Mouse (Mus musculus): Measurements from ENCODE around the gene Raph1. TPM values are rescaled to one million over a fixed set of nuclear protein-coding genes. Genes with fewer than 3 reads are reported as not detected.

Raph1 gene
- polyA plus RNA-seq, 1 experiment from 2014 or later, result 25.5 TPM

DNA sequence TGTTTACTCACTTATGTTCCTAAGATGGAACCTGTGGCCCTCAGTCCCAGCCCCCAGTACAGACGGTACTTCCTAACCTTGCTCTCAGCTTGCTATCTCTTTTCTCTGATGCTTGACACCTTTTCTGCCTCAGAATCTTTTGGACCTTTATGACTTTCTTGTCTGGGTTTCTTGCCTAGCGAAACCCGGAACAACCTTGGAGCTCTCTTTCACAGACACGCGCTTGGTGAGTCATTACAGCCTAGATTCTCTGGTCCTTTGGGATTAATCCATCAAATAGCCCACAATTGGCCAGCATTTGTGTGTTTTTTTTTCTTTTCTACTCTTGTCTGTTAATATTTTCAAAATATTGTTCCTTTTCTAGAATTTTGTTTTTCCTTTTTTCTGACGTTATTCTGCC lies 26.2 kb upstream of the Raph1 start:
- no peak overlapping the region for H3K27ac ChIP-seq (replicated peaks)
- H3K27me3 ChIP-seq, result no peaks in the 10 kb centered on the region
- no peak overlapping the region for H3K4me2 ChIP-seq
- peaks cover 5% of the 10 kb centered on the region; the same call in 1 of the 2 replicates for H3K9me3 ChIP-seq
- no peaks in the 10 kb centered on the region for H3K36me3 ChIP-seq
- WGBS, result 93% methylated on average over 6 of the region's 6 CpGs
- H3K4me1 ChIP-seq (replicated peaks), result no peaks in the 10 kb centered on the region
- ATAC-seq (ENCODE audit: low FRiP score, low read depth), result no peak
- H3K4me3 ChIP-seq, result no peak overlapping the region
- H3K9ac ChIP-seq, result no peak overlapping the region

DNA sequence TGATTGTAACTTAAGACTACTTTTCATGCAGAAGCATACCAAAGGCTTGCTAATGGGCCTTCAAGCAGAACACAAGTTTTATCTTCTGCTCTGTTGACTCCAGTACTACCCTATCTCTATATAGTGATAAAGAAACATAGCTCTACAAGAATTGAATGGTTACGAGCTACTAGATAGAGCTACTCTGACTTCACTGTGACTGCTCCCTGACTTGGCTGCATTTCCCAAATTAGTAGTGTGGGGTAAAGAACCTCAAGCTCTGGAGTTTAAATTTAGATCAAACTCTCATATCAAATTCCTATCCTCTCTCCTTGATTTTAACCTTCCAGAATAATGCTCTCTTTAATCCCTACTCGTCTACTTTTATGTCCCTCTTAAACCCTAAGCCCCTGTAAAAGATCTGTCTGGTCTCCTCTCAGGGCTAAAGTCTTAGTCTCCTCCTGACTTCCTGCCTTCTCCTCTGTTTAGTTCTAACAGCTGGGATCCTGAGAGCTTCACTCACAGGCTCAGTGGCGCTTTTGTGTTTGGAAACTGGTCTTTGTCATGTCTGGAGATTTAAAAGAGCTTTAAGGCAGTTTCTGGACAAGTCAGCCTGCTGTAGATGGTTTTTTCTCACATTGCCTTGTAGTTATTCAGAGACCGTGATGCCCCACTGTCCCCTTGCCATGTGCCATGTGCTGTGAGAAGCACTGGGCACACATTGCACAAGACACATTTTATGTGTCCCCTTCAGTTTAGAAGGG lies 22.2 kb upstream of the Raph1 start:
- ATAC-seq (ENCODE audit: low FRiP score, low read depth), result no peak
- H3K27ac ChIP-seq (replicated peaks), result no peak overlapping the region
- 76% methylated on average over 4 of the region's 4 CpGs for WGBS
- no peak overlapping the region for H3K9ac ChIP-seq
- peaks cover 5% of the 10 kb centered on the region; the same call in 1 of the 2 replicates for H3K9me3 ChIP-seq
- no peak overlapping the region for H3K4me2 ChIP-seq
- H3K27me3 ChIP-seq, result no peaks in the 10 kb centered on the region
- H3K36me3 ChIP-seq, result no peaks in the 10 kb centered on the region
- H3K4me1 ChIP-seq (replicated peaks), result no peaks in the 10 kb centered on the region
- no peak overlapping the region for H3K4me3 ChIP-seq

DNA sequence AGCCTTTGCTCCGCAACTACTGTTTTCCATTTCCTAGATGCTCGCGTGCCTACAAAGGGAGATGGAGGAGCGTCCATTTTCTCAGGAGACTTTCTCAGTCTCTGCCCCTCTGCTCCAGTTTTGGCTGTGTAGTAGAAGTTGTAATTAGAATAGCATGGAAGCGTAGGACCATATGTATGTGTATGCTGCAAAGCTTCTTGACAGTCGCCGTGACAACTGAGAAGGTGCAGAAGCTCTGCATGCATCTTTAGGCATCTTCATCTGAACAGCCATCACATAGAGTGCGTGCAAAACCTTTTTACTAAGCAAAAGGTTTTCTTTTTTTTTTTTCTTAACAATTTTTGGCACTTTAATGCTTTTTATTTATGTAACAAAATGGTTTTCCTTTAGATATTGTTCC lies 14.1 kb upstream of the Raph1 start:
- H3K27ac ChIP-seq (replicated peaks), result no peak overlapping the region
- H3K4me3 ChIP-seq, result no peak overlapping the region
- H3K9me3 ChIP-seq, result no peaks in the 10 kb centered on the region
- 83% methylated on average over 8 of the region's 8 CpGs for WGBS
- H3K9ac ChIP-seq, result no peak overlapping the region
- no peaks in the 10 kb centered on the region for H3K36me3 ChIP-seq
- no peaks in the 10 kb centered on the region for H3K27me3 ChIP-seq
- no peak for ATAC-seq (ENCODE audit: low FRiP score, low read depth)
- no peak overlapping the region for H3K4me2 ChIP-seq
- H3K4me1 ChIP-seq (replicated peaks), result no peaks in the 10 kb centered on the region

DNA sequence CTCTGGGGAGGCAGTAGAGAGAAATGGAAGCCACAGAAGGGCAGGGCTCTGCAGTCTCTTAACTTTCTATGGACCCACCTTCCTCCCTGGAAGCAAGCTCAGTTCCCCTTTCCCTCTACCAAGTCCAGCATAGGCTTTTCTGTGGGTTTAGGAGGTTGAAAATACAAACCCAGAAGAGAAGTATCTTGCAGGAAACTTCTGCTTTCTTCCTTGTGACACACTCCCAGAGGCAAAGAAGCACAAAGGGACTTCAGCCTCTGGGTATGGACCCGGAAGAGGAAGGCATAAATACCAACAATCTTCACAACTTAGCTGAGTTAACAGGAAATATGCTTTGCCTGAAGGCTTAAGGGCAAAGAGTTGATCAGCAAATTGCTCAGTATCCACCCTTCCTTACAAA lies 13.0 kb upstream of the Raph1 start:
- Histone ChIP-seq H3K4me1 (replicated peaks) (no peaks in the 10 kb centered on the region), H3K27me3 (no peaks in the 10 kb centered on the region), H3K4me3 (no peak overlapping the region), H3K36me3 (no peaks in the 10 kb centered on the region), H3K9me3 (no peaks in the 10 kb centered on the region), H3K4me2 (no peak overlapping the region), H3K27ac (replicated peaks) (no peak overlapping the region), H3K9ac (no peak overlapping the region)
- WGBS, result 90% methylated on average over 1 of the region's 1 CpGs
- ATAC-seq (ENCODE audit: low FRiP score, low read depth), result no peak

DNA sequence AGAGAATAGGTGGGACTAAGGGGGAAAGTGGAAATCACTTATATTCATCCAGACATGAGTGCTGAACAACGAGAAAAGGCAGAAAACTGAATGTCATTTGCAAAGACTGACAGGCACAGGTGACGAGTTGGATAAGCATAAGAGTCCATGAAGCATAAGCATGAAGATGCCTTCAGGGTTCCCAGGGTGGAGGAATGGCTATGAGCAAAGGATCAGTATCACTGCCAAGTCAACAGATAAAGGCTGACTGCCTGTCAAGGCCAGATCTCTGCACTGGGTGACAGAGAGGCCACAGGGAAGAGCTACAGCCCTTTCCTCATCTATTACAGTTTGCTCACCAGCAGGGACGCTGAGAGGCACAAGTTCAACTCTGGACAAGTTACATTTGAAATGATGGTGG lies 5.8 kb upstream of the Raph1 start:
- no peak overlapping the region for H3K4me2 ChIP-seq
- no peaks in the 10 kb centered on the region for H3K27me3 ChIP-seq
- no peak for ATAC-seq (ENCODE audit: low FRiP score, low read depth)
- H3K4me3 ChIP-seq, result no peak overlapping the region
- H3K4me1 ChIP-seq (replicated peaks), result no peaks in the 10 kb centered on the region
- H3K27ac ChIP-seq (replicated peaks), result no peak overlapping the region
- no peaks in the 10 kb centered on the region for H3K9me3 ChIP-seq
- no peak overlapping the region for H3K9ac ChIP-seq
- WGBS, result 81% methylated on average over 3 of the region's 3 CpGs
- H3K36me3 ChIP-seq, result no peaks in the 10 kb centered on the region

DNA sequence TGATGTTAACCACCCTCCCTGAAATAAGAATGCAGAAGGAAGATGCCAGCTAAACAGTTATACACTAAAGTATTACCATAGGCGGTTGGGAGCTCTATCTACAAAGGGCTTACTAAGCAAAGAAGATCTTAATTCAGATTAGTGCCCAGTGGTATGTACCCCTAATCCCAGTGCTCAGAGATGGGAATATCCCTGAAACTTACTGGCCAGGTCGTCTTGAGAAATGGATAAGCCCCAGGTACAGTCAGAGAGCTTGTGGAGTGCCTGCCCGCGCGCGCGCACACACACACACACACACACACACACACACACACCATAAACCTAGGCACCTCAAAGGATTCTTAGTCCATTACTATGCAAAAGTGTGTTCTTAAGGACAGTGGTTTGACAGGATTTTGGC lies 2.8 kb upstream of the Raph1 start:
- no peak overlapping the region for H3K27ac ChIP-seq (replicated peaks)
- peaks cover 9% of the 10 kb centered on the region for H3K4me1 ChIP-seq (replicated peaks)
- H3K9me3 ChIP-seq, result no peaks in the 10 kb centered on the region
- H3K4me2 ChIP-seq, result no peak overlapping the region
- no peaks in the 10 kb centered on the region for H3K36me3 ChIP-seq
- H3K9ac ChIP-seq, result no peak overlapping the region
- WGBS, result 95% methylated on average over 7 of the region's 7 CpGs
- ATAC-seq (ENCODE audit: low FRiP score, low read depth), result no peak
- no peaks in the 10 kb centered on the region for H3K27me3 ChIP-seq
- no peak overlapping the region for H3K4me3 ChIP-seq

DNA sequence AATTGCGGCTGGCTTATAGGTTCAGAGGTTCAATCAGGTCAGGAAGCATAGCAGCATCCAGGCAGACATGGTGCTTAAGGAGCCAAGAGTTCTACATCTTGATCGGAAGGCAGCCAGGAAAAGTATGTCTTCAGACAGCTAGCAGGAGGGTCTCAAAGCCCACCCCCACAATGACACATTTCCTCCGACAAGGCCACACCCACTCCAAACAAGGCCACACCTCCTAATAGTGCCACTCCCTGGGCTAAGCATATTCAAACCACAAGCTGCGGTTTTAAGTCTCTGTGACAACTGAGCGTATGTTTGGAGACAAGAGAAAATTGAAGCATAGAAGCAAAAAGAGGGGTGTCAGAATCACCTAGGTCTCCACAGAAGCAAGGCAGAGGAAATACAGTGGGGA lies 2.3 kb upstream of the Raph1 start:
- Histone ChIP-seq H3K9me3 (no peaks in the 10 kb centered on the region), H3K4me1 (replicated peaks) (peaks cover 14% of the 10 kb centered on the region), H3K36me3 (no peaks in the 10 kb centered on the region), H3K4me3 (no peak overlapping the region), H3K27me3 (no peaks in the 10 kb centered on the region), H3K9ac (no peak overlapping the region), H3K27ac (replicated peaks) (no peak overlapping the region), H3K4me2 (no peak overlapping the region)
- ATAC-seq (ENCODE audit: low FRiP score, low read depth), result no peak
- 64% methylated on average over 5 of the region's 5 CpGs for WGBS

DNA sequence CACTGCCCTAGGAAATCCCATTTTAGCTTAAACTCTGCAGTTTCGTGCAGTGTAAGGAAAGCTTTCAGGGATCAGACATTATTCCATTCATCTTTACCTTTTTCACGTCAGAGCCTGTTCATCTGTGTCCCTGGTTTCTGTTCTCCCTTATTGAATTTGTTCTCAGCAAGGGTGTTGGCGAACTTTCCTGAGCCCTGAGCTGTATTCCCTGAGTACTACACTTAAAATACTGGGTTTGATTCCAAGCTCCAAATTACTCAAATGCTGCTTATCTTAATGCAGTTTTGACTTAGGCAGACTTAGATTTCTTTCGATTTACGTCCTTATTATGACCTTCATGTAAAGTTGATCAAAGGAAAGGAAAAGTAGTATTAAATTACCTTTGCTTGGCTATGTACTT lies 417 bp upstream of the Raph1 start:
- H3K9ac ChIP-seq, result peak overlapping the region; percentile 100
- no peak for ATAC-seq (ENCODE audit: low FRiP score, low read depth)
- peak overlapping the region; percentile 99 for H3K27ac ChIP-seq (replicated peaks)
- H3K36me3 ChIP-seq, result no peaks in the 10 kb centered on the region
- H3K9me3 ChIP-seq, result no peaks in the 10 kb centered on the region
- H3K4me1 ChIP-seq (replicated peaks), result peaks cover 17% of the 10 kb centered on the region
- peak overlapping the region; percentile 78 for H3K4me2 ChIP-seq
- H3K27me3 ChIP-seq, result no peaks in the 10 kb centered on the region
- 23% methylated on average over 5 of the region's 5 CpGs for WGBS
- H3K4me3 ChIP-seq, result peak overlapping the region; percentile 99

DNA sequence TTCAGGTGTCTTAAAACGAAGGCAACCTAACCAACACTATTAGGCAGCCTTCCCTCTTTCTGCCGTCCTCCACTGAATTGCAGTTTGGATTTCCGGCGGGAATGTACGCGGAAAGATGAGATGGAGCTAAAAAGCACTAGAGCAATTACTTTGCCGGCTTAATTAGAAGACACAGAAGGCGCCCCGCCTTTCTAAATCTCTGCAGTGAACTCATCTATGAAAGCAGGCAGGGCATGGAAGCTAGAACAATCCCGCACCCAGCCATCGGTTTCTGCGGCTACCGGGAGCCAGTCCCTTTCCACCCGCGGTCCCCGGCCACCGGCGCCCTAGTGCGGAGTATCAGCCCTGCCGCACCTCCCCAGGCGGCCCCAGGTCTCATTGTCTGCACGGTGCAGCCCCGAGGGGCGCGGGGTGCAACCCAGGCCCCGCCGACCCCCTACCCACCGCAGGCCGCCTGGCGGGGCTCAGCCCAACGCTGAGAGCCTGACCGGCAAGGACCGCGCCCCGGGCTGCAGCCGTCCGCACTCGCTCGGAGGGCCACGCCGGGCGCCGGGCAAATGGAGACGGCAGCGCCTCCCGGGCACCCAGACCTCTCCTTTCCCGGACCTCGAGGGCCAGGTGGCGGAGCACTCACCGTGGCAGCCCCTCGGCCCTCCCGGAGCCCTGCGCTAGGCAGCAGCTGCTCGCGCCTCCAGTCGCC lies 823 bp downstream of the Raph1 start:
- WGBS, result under 1% methylated on average over 55 of the region's 56 CpGs
- peak overlapping the region; percentile 78 for H3K4me2 ChIP-seq
- H3K27ac ChIP-seq (replicated peaks), result peak overlapping the region; percentile 99
- peak; percentile 73 for ATAC-seq (ENCODE audit: low FRiP score, low read depth)
- H3K4me1 ChIP-seq (replicated peaks), result peaks cover 17% of the 10 kb centered on the region
- peak overlapping the region; percentile 99 for H3K4me3 ChIP-seq
- peak overlapping the region; percentile 100 for H3K9ac ChIP-seq
- H3K36me3 ChIP-seq, result peaks cover 4% of the 10 kb centered on the region; the same call in 1 of the 2 replicates
- H3K9me3 ChIP-seq, result 0 out of 2 replicates have a peak, but pooled peaks cover 4% of the 10 kb centered on the region
- no peaks in the 10 kb centered on the region for H3K27me3 ChIP-seq

DNA sequence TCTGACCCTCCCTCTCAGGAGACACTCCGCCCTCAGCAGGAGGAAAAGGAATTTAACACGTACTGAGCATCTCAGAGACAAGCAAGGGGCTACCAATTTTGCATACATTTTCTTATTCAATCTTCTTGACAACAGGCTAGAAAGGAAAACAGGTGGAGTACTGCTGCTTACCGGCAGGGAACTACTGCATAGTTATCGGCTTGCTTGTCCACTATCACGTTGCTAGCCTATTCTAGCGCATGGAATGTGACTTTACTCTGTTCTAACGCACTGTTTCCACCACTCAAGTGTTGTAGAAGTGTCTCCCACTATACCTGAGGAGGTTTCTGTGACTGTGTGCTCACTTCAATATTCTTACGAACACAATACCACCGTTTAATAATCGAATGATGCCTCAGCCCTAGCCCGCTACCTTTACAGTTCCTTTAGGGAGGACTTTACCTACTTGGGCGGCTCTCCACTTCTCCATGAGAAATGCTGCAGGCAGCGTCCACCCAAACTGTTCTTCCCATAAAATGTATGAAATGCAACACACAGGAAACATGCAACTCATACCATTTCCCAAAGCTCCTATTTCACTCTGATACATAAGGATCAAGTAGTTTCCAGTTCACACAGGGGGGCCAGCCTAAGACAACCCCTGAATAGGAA lies 1.5 kb downstream of the Raph1 start:
- ATAC-seq (ENCODE audit: low FRiP score, low read depth), result no peak

DNA sequence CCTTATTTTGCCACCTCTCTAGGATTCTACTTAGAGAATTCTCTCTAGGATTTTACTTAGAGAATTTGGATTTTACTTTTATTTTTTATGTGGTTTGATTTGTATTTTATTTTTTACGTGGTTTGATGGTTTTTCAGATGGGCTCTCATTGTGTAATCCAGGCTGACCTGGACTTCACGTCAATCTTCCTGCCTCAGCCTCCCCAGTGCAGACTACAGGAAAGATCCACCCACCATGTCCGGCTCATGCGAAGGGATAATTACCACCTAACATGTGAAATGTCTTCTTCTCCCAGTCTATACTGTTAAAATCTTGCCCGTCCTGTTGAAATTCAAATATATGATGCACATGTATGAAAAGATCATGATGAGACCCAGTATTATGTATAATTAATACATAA lies 2.2 kb downstream of the Raph1 start:
- H3K4me3 ChIP-seq, result peak overlapping the region; percentile 99
- 62% methylated on average over 5 of the region's 5 CpGs for WGBS
- no peak overlapping the region for H3K27ac ChIP-seq (replicated peaks)
- H3K9me3 ChIP-seq, result 0 out of 2 replicates have a peak, but pooled peaks cover 4% of the 10 kb centered on the region
- H3K9ac ChIP-seq, result no peak overlapping the region
- peaks cover 4% of the 10 kb centered on the region; the same call in 1 of the 2 replicates for H3K36me3 ChIP-seq
- peak overlapping the region; percentile 78 for H3K4me2 ChIP-seq
- no peaks in the 10 kb centered on the region for H3K27me3 ChIP-seq
- H3K4me1 ChIP-seq (replicated peaks), result peaks cover 17% of the 10 kb centered on the region
- no peak for ATAC-seq (ENCODE audit: low FRiP score, low read depth)

More for the DNA sequence above, 1.5 kb downstream of the Raph1 start:
- peaks cover 17% of the 10 kb centered on the region for H3K4me1 ChIP-seq (replicated peaks)
- H3K9ac ChIP-seq, result peak overlapping the region; percentile 100
- 1% methylated on average over 13 of the region's 13 CpGs for WGBS
- H3K27me3 ChIP-seq, result no peaks in the 10 kb centered on the region
- H3K4me3 ChIP-seq, result peak overlapping the region; percentile 99
- peaks cover 4% of the 10 kb centered on the region; the same call in 1 of the 2 replicates for H3K36me3 ChIP-seq
- peak overlapping the region; percentile 99 for H3K27ac ChIP-seq (replicated peaks)
- H3K4me2 ChIP-seq, result peak overlapping the region; percentile 78
- 0 out of 2 replicates have a peak, but pooled peaks cover 4% of the 10 kb centered on the region for H3K9me3 ChIP-seq

DNA sequence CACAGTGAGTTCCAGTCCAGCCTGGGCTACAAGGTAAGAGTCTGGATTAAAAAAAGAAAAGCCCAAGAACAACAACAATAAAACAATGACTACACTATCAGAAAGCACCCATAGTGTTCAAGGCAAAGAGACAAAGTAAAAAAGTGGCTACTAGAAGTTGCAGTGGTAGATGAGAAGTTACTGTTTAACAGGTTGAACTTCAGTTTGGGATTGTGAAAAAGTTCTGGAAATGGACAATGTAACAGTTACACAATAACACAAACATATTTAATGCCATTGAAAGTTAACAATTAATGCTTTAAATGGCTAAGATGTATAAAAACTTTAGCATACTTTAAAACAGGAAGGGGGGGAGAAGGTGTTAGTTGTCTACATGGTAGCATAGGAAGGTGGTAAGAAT lies 3.9 kb downstream of the Raph1 start:
- H3K27me3 ChIP-seq, result no peaks in the 10 kb centered on the region

More for the DNA sequence above, 3.9 kb downstream of the Raph1 start:
- no peak overlapping the region for H3K4me2 ChIP-seq
- ATAC-seq (ENCODE audit: low FRiP score, low read depth), result no peak
- peaks cover 4% of the 10 kb centered on the region; the same call in 1 of the 2 replicates for H3K36me3 ChIP-seq
- no peak overlapping the region for H3K4me3 ChIP-seq
- H3K9me3 ChIP-seq, result 0 out of 2 replicates have a peak, but pooled peaks cover 4% of the 10 kb centered on the region
- peaks cover 17% of the 10 kb centered on the region for H3K4me1 ChIP-seq (replicated peaks)
- no peak overlapping the region for H3K9ac ChIP-seq
- H3K27ac ChIP-seq (replicated peaks), result no peak overlapping the region
